Mouse (Mus musculus) kidney, adult 2 months (tissue): ENCODE results near the gene Dip2c.

ENCODE experiments used
- CTCF ChIP-seq: fragments of 200-500 bp; conservative IDR thresholded peaks from 2 replicates; pipeline ENCODE4 v1.5.1; 2011; ENCODE audit warnings: low read depth, mild to moderate bottlenecking, control low read depth, low read length, moderate library complexity, mixed read lengths; ENCODE audit not compliant: insufficient read depth, insufficient read length
- POLR2A ChIP-seq: fragments of 200-500 bp; IDR thresholded peaks from one replicate; pipeline ENCODE4 v1.6.1; 2011; ENCODE audit warnings: low read depth, low read length, control low read depth

DNA sequence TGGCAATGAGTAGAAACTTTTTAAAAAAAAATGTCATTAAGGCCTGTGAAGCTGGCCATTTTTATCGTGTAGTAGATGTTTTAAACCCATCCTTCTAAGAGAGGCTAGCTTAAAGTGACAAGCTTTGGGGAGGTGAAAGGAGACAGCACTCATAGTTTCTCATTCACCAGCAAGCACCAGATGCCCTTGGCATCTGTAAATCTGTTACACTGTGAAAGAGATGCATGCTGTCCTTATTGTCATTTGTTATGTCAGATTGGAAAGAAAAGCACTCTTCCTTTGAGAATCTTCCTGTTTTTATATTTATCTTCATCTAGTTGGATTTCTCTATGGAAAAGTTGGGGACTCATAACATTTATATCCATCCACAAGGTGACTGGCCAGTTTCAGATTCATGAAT is 119.0 kb downstream of the Dip2c start:
- no peak for TF ChIP-seq POLR2A
- no peak for TF ChIP-seq CTCF
